Mouse (Mus musculus): Measurements from ENCODE around the gene Stx17.

GRCm38 (mm10) chr4:48130314-48130713, 5.6 kb downstream of the Stx17 start:
- TF ChIP-seq POLR2AphosphoS2 (IDR thresholded peaks at IDR 0.05; ENCODE audit: low read depth, low read length), result no peak
- no peak for TF ChIP-seq CTCF (conservative IDR thresholded peaks at IDR 0.05 in 1 of 2, IDR thresholded peaks at IDR 0.05 in 1 of 2; ENCODE audit: low read depth in 2 of 2, low read length in 2 of 2)
- TF ChIP-seq POLR2A (IDR thresholded peaks at IDR 0.05; ENCODE audit: low read depth, low read length), result no peak

All from CH12.LX (cell line).